Mouse (Mus musculus) ES-Bruce4 (cell line): ENCODE data around the gene Alcam.

Experiments used
- CTCF ChIP-seq: IDR thresholded peaks from one replicate; pipeline ENCODE4 v1.8.1; 2011; ENCODE audit warnings: low read depth, low read length
- EP300 ChIP-seq: IDR thresholded peaks from 2 replicates; pipeline ENCODE4 v1.6.1; 2011; ENCODE audit warnings: low read depth, low read length; ENCODE audit not compliant: insufficient read depth
- POLR2A ChIP-seq: IDR thresholded peaks from one replicate; pipeline ENCODE4 v1.8.1; 2011; ENCODE audit warnings: low read length; ENCODE audit not compliant: insufficient read depth

- TF ChIP-seq POLR2A (no peak), EP300 (no peak), CTCF (no peak)
These were observed 18.8 kb upstream of the Alcam start for GRCm38 (mm10) chr16:52472635-52473034.
